Mouse (Mus musculus) olfactory bulb, adult 2 months (tissue): ENCODE measurements around the gene Numa1.
"Not testable (repeated sequence)": the region's sequence is repeated elsewhere in the genome, so short reads cannot be mapped to it uniquely, and the experiment has no call there.

ENCODE experiments used
- CTCF ChIP-seq: fragments of 200-500 bp; IDR thresholded peaks from 2 replicates; pipeline ENCODE4 v1.5.1; 2012; ENCODE audit warnings: low read depth, mild to moderate bottlenecking, low read length, moderate library complexity; ENCODE audit not compliant: insufficient read depth
- POLR2A ChIP-seq: fragments of 200-500 bp; IDR thresholded peaks from 2 replicates; pipeline ENCODE4 v1.6.1; 2012; ENCODE audit warnings: mild to moderate bottlenecking, low read depth, low read length, moderate library complexity; ENCODE audit not compliant: insufficient read depth

DNA sequence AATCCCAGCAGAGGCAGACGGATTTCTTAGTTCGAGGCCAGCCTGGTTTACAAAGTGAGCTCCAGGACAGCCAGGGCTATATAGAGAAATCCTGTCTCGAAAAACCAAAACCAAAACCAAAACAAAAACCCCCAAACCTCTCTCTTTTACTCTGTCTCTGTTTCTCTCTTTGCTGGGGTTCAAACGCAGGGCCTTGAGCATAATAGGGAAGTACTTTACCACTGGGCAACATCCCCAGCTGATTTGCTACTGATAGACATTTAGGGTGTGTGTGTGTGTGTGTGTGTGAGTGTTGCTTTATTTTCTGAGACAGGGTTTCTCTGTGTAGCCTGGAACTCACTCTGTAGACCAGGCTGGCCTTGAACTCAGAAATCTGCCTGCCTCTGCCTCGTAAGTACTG, 15.1 kb downstream of the Numa1 start:
- TF ChIP-seq CTCF, POLR2A: not testable (repeated sequence)
